Mouse (Mus musculus): ENCODE data around the gene Vmn1r173.
"Not testable (repeated sequence)": the region's sequence is repeated elsewhere in the genome, so short reads cannot be mapped to it uniquely, and the experiment has no call there.

Gene Vmn1r173

DNA sequence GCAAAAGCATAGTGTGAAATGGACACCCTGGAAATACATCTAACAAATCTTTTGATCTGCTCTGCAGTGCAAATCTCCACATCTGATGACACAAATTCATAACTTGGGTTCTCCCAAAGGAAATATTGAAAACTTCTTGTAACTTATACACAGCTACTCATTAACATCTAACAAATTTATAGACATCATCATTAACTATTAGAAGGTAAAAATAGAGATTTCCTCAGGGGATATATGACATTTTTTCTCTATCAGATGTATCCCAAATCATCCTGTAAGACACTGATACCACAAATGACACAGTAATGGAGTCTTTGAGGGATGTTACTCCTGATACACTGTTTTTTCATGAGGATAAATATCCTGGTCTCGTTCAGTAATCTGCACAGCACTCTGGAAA, at the start of gene Vmn1r173:
Gene Vmn1r173 (plus strand): TSS at position 301 of the 400 bp plus-strand sequence.
- not testable (repeated sequence) for DNase-seq (ENCODE audit: low spot score)

DNA sequence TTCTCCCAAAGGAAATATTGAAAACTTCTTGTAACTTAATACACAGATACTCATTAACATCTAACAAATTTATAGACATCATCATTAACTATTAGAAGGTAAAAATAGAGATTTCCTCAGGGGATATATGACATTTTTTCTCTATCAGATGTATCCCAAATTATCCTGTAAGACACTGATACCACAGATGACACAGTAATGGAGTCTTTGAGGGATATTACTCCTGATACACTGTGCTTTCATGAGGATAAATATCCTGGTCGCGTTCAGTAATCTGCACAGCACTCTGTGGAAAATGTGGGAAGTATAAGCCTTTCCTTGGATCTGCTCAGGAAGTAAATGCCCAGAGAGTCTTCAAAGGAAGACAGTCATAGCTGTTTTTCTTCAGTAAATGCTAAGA, 42.5 kb upstream of the Vmn1r173 start, which contains the start of gene Vmn1r172:
Gene Vmn1r172 (plus strand): TSS at position 301 of the 400 bp plus-strand sequence.
- DNase-seq (ENCODE audit: low spot score) = no peak

DNA sequence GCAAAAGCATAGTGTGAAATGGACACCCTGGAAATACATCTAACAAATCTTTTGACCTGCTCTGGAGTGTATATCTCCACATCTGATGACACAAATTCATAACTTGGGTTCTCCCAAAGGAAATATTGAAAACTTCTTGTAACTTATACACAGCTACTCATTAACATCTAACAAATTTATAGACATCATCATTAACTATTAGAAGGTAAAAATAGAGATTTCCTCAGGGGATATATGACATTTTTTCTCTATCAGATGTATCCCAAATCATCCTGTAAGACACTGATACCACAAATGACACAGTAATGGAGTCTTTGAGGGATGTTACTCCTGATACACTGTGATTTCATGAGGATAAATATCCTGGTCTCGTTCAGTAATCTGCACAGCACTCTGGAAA, 51.5 kb downstream of the Vmn1r173 start, which contains the start of gene Vmn1r174:
Gene Vmn1r174 (plus strand): TSS at position 301 of the 400 bp plus-strand sequence.
- DNase-seq (ENCODE audit: low spot score) = not testable (repeated sequence)
